Mouse (Mus musculus) embryonic facial prominence, embryonic 14.5 days (tissue): ENCODE results near the gene Gm973. TPM values are rescaled to one million over a fixed set of nuclear protein-coding genes. Genes with fewer than 3 reads are reported as not detected.

Experiments used
- ATAC-seq: fragments of 200-750 bp; cut with Nextera tagmentation; 2 replicates; pipeline ENCODE4 v1.8.0; 2017; ENCODE audit warnings: low read depth, moderate number of reproducible peaks, moderate TSS enrichment
- DNase-seq: peaks from one replicate; pipeline ENCODE4 v3.0.0-alpha.2; 2015; ENCODE audit warnings: low spot score
- H3K27ac ChIP-seq: fragments of 300-500 bp; sonication (generic); replicated peaks from 2 replicates; pipeline ENCODE4 v1.5.1; 2014; ENCODE audit warnings: low read depth, mild to moderate bottlenecking, low read length, moderate library complexity
- H3K27me3 ChIP-seq: fragments of 300-500 bp; sonication (generic); replicated peaks from 2 replicates; pipeline ENCODE4 v1.6.1; 2014; ENCODE audit warnings: low read length; ENCODE audit not compliant: control insufficient read depth, insufficient read depth
- H3K36me3 ChIP-seq: fragments of 300-500 bp; sonication (generic); 2 replicates; pipeline ENCODE4 v1.6.1; 2014; ENCODE audit warnings: low read length, mixed read lengths; ENCODE audit not compliant: control insufficient read depth, insufficient read depth
- H3K4me1 ChIP-seq: fragments of 300-500 bp; sonication (generic); 2 replicates; pipeline ENCODE4 v1.6.1; 2014; ENCODE audit warnings: antibody characterized with exemption, low read length; ENCODE audit not compliant: control insufficient read depth, insufficient read depth
- H3K4me2 ChIP-seq: fragments of 300-500 bp; sonication (generic); 2 replicates; pipeline ENCODE4 v1.6.1; 2014; ENCODE audit warnings: low read depth, mild to moderate bottlenecking, low read length, moderate library complexity, mixed read lengths
- H3K4me3 ChIP-seq: fragments of 300-500 bp; sonication (generic); 2 replicates; pipeline ENCODE4 v1.5.1; 2014; ENCODE audit warnings: low read depth, mild to moderate bottlenecking, low read length
- H3K9ac ChIP-seq: fragments of 300-500 bp; sonication (generic); 2 replicates; pipeline ENCODE4 v1.6.1; 2014; ENCODE audit warnings: low read depth, mild to moderate bottlenecking, low read length, moderate library complexity, mixed read lengths
- H3K9me3 ChIP-seq: fragments of 300-500 bp; sonication (generic); 2 replicates; pipeline ENCODE4 v1.6.1; 2016; ENCODE audit warnings: low read length; ENCODE audit not compliant: control insufficient read depth
- WGBS: fragments of 180-500 bp; shearing (Covaris S2); extraction: QIAGEN DNeasy Blood & Tissue Kit; methylation state at CpG from one replicate; pipeline ENCODE4 v1.1.7; 2014; 5-methylcytosine and 5-hydroxymethylcytosine counted together
- polyA plus RNA-seq: library from polyadenylated mRNA; unstranded; fragments of >200 nt; fragmentation: Nextera tagmentation; extraction: Ambion mirVana; gene quantifications from 2 replicates; pipeline ENCODE4 v1.2.1, GENCODE M21; 2014

Gene Gm973
- polyA plus RNA-seq, 1 experiment from 2014 or later, result 5.9 TPM

DNA sequence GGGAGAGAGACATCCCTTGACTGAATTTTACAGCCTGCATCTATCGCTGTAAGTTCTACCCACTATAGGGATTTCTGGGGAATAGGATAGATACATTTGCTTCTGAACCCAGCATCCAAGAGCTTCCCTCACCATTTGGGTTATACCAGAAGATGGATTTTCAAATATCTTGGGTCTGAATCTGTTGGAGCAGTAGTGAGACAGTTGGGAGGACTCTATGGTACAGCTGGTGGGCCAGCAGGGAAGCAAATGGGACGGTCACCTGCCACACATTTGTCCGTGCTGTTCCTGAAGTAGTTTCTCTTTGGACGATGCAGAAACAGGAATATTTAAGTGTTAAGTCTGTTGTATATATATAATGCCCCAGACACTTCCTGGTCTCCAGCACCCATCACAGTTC lies 51.5 kb downstream of the Gm973 start:
- H3K9me3 ChIP-seq, result peaks cover 4% of the 10 kb centered on the region
- no peaks in the 10 kb centered on the region for H3K27me3 ChIP-seq
- 0 out of 2 replicates have a peak, but pooled peaks cover 16% of the 10 kb centered on the region for H3K4me1 ChIP-seq
- H3K9ac ChIP-seq, result no peak overlapping the region
- DNase-seq (no peak), ATAC-seq (no peak)
- H3K4me2 ChIP-seq, result no peak overlapping the region
- 89% methylated on average over 4 of the region's 4 CpGs for WGBS
- H3K27ac ChIP-seq, result no peak overlapping the region
- no peaks in the 10 kb centered on the region for H3K36me3 ChIP-seq
- no peak overlapping the region for H3K4me3 ChIP-seq

DNA sequence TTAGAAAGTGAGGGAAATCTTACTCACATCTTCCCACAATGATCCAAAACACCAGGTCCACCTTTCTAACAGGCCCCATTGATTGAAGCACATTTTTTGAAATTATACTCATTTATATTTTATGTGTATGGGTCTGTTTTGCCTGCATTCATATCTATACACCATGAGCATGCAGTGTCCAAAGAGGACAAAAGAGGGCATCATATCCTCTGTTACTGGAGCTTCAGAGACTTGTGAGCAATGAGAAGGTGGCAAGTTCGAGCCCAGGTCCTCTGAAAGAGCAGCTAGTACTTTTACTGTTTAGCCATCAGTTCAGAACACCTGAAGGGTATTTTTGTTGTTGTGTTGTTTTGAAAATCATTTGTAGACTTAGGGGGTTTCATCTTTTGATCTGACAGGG lies 52.2 kb downstream of the Gm973 start:
- no peak for ATAC-seq
- H3K27ac ChIP-seq, result no peak overlapping the region
- H3K9me3 ChIP-seq, result peaks cover 2% of the 10 kb centered on the region
- H3K4me3 ChIP-seq, result no peak overlapping the region
- 87% methylated on average over 1 of the region's 1 CpGs for WGBS
- H3K27me3 ChIP-seq, result no peaks in the 10 kb centered on the region
- no peak overlapping the region for H3K4me2 ChIP-seq
- H3K36me3 ChIP-seq, result no peaks in the 10 kb centered on the region
- no peak for DNase-seq
- H3K9ac ChIP-seq, result no peak overlapping the region
- 0 out of 2 replicates have a peak, but pooled peaks cover 16% of the 10 kb centered on the region for H3K4me1 ChIP-seq

GRCm38 (mm10) chr1:59569301-59569700 lies 53.2 kb downstream of the Gm973 start:
- no peaks in the 10 kb centered on the region for H3K36me3 ChIP-seq
- DNase-seq (no peak), ATAC-seq (no peak)
- no peak overlapping the region for H3K4me3 ChIP-seq
- no peaks in the 10 kb centered on the region for H3K27me3 ChIP-seq
- H3K4me2 ChIP-seq, result no peak overlapping the region
- WGBS, result 65% methylated on average over 5 of the region's 5 CpGs
- 0 out of 2 replicates have a peak overlapping the region, but pooled peaks have one; percentile 19 for H3K27ac ChIP-seq
- H3K9ac ChIP-seq, result no peak overlapping the region
- H3K9me3 ChIP-seq, result no peaks in the 10 kb centered on the region
- H3K4me1 ChIP-seq, result 0 out of 2 replicates have a peak, but pooled peaks cover 18% of the 10 kb centered on the region

- no peak for ATAC-seq
- Histone ChIP-seq H3K4me2 (no peak overlapping the region), H3K9ac (no peak overlapping the region), H3K4me3 (no peak overlapping the region), H3K4me1 (peaks cover 30% of the 10 kb centered on the region; the same call in 1 of the 2 replicates), H3K36me3 (no peaks in the 10 kb centered on the region), H3K27me3 (no peaks in the 10 kb centered on the region), H3K27ac (no peak overlapping the region), H3K9me3 (no peaks in the 10 kb centered on the region)
- DNase-seq, result no peak
- 72% methylated on average over 4 of the region's 4 CpGs for WGBS
These were observed 54.7 kb downstream of the Gm973 start for GRCm38 (mm10) chr1:59570767-59571166.

GRCm38 (mm10) chr1:59571502-59571901 lies 55.4 kb downstream of the Gm973 start:
- H3K4me3 ChIP-seq, result no peak overlapping the region
- WGBS, result 58% methylated on average over 3 of the region's 3 CpGs
- no peak for ATAC-seq

GRCm38 (mm10) chr1:59573843-59574242 lies 57.8 kb downstream of the Gm973 start:
- WGBS, result 70% methylated on average over 3 of the region's 3 CpGs
- Histone ChIP-seq H3K36me3 (no peaks in the 10 kb centered on the region), H3K4me2 (peak overlapping the region; percentile 52; the same call in 1 of the 2 replicates), H3K27me3 (no peaks in the 10 kb centered on the region), H3K9ac (no peak overlapping the region), H3K4me1 (peaks cover 19% of the 10 kb centered on the region; the same call in 1 of the 2 replicates), H3K4me3 (no peak overlapping the region), H3K9me3 (no peaks in the 10 kb centered on the region), H3K27ac (no peak overlapping the region)
- no peak for DNase-seq
- ATAC-seq, result no peak; the same call in 1 of the 2 replicates

More at GRCm38 (mm10) chr1:59571502-59571901, 55.4 kb downstream of the Gm973 start:
- no peaks in the 10 kb centered on the region for H3K27me3 ChIP-seq
- H3K4me1 ChIP-seq, result peaks cover 25% of the 10 kb centered on the region; the same call in 1 of the 2 replicates
- no peak overlapping the region for H3K9ac ChIP-seq
- H3K4me2 ChIP-seq, result no peak overlapping the region
- H3K36me3 ChIP-seq, result no peaks in the 10 kb centered on the region
- no peak overlapping the region for H3K27ac ChIP-seq
- H3K9me3 ChIP-seq, result no peaks in the 10 kb centered on the region
- no peak for DNase-seq

DNA sequence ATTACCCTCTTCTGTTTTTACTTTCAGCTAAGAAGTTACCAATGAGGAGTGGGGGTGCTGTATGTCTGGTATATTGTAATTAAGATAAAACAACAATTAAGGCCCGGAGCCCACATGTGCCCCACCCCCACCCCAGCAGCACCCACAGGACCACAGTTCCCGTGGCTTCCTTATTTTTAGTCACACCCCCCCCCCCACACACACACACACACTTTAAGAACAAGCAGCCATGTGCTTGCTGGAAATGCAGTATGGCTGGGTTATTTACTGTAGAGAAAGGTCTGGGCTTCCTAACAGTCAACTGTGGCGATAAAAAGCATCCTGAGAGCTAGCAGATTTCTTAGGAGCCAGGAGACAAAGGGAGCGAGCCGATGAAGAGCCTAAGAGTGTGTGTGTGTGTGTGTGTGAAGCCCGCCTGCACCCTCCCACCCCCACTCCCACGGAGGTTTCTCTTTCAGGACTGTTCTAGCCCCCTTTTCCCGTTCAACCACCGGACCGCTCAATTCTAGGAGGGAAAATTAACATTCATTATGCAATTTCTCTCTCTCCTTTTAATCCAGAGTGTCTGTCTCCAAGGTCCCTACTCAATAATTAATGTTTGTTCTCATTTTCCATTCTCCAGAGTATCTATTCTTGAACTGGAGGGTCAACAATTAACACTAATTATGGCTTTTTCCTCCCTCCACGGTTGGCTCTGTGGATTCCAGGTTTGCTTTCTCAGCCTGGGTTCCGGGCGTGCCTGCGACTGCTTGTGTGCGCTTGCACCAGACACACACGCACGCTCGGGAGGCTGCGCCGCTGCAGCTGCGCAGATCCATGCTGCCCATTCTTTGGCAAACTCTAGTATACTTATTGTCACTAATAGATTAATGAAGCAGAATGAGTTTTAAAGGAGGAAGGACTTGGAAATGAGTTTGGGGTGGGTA lies 58.5 kb downstream of the Gm973 start:
- Histone ChIP-seq H3K9ac (peak overlapping the region; percentile 39), H3K27me3 (no peaks in the 10 kb centered on the region), H3K4me3 (peak overlapping the region; percentile 22), H3K4me1 (peaks cover 19% of the 10 kb centered on the region; the same call in 1 of the 2 replicates), H3K4me2 (peak overlapping the region; percentile 52), H3K9me3 (no peaks in the 10 kb centered on the region), H3K27ac (peak overlapping the region; percentile 44; the same call in 1 of the 2 replicates), H3K36me3 (no peaks in the 10 kb centered on the region)
- DNase-seq, result peak; percentile 66
- 31% methylated on average over 21 of the region's 21 CpGs for WGBS
- ATAC-seq, result peak; percentile 81

- Histone ChIP-seq H3K9me3 (no peaks in the 10 kb centered on the region), H3K27me3 (no peaks in the 10 kb centered on the region), H3K27ac (no peak overlapping the region), H3K4me3 (no peak overlapping the region), H3K36me3 (no peaks in the 10 kb centered on the region), H3K4me1 (peaks cover 13% of the 10 kb centered on the region; the same call in 1 of the 2 replicates), H3K4me2 (no peak overlapping the region), H3K9ac (no peak overlapping the region)
- WGBS, result 65% methylated on average over 4 of the region's 4 CpGs
- no peak for DNase-seq
- ATAC-seq, result no peak
These were observed 62.7 kb downstream of the Gm973 start for GRCm38 (mm10) chr1:59578770-59579169.
